Mouse (Mus musculus) ES-E14 (cell line): Measurements from ENCODE around the gene Ppm1l.

Source experiments
- CHD2 ChIP-seq: IDR thresholded peaks from 2 replicates; pipeline ENCODE4 v1.6.1; 2014; ENCODE audit warnings: mild to moderate bottlenecking, low read depth, low read length, inconsistent platforms
- HCFC1 ChIP-seq: IDR thresholded peaks from 2 replicates; pipeline ENCODE4 v1.6.1; 2012; ENCODE audit warnings: low read length, inconsistent platforms, borderline replicate concordance; ENCODE audit not compliant: insufficient read depth
- MAFK ChIP-seq: IDR thresholded peaks from 2 replicates; pipeline ENCODE4 v1.6.1; 2014; ENCODE audit warnings: mild to moderate bottlenecking, low read depth, low read length, inconsistent platforms; ENCODE audit not compliant: insufficient read depth
- ZC3H11A ChIP-seq: IDR thresholded peaks from 2 replicates; pipeline ENCODE4 v1.6.1; 2012; ENCODE audit warnings: low read depth, mild to moderate bottlenecking, inconsistent platforms, low read length, borderline replicate concordance
- ZNF384 ChIP-seq: IDR thresholded peaks from 2 replicates; pipeline ENCODE4 v1.6.1; 2012; ENCODE audit warnings: low read depth, low read length, inconsistent platforms

DNA sequence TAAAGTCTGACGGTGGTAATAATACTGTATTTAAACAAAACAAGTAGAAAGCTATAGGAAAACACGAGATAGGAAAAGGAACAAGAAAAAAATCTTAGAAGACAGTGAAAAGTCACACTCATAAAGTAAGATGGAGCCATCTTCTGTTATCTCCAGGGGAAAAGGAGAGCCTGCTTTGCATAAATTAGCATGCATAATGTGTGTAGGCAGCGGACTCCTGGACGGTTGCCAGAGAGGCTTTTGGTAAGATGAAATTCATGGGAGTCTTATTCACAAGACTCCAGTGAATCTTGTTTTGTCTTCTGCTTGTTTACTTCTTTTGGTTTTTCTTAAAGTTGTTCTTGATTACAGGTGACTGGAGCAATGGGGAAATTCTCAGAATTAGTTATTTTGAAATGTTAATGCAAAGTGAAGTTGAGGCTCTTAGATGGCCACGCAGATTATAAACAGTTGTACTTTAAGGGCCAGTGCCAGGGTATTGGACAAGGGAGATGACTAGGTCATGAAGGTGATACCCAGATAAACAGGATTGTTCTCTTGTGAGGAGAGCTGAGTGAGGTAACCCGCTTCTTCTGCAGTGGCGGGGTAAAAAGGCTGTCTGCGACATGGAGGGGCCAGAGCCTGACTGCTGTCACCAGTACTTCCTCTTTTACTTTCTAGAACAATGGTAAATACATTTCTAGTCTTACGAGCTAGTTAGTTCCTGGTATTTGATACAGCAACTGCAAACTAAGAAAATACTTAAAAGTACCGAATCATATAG lies 57.1 kb downstream of the Ppm1l start:
- no peak for TF ChIP-seq ZC3H11A
- TF ChIP-seq HCFC1 = no peak
- TF ChIP-seq ZNF384 = no peak
- TF ChIP-seq CHD2 = no peak
- TF ChIP-seq MAFK = no peak
